Mouse (Mus musculus) layer of hippocampus, postnatal 25 days (tissue): ENCODE results near the gene Tex16. TPM values are rescaled to one million over a fixed set of nuclear protein-coding genes. Genes with fewer than 3 reads are reported as not detected.

ENCODE experiments used
- DNase-seq, 2 experiments: peaks; one replicate each; pipeline ENCODE4 v3.0.0; 2022; ENCODE audit warnings: mixed read lengths in 2 of 2, low spot score in 1 of 2; ENCODE audit errors: extremely low spot score in 1 of 2
- total RNA-seq, 2 experiments: library from RNA; stranded (reverse); gene quantifications; 2 replicates each; pipeline ENCODE4 v1.2.3; 2021

The Tex16 gene
- not detected for total RNA-seq

DNA sequence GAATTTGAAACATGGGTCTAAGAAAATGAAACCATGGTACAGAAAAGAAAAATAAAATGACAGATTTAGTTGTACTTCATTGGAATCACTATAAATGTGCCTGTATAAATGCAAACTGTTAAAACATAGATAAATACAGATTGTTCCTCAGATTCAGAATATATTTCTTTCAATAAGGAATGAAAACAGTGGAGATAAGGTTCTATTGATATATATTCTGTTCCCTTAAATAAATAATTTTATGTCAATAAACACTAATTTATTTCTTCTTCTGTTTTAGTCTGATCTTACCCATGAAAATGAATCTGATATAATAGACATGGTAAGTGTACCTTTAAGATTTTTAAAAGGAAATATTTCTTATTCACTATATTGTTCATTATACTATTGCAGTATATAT, at the start of gene Tex16:
TSS of gene Tex16 (plus strand) at position 301 of the 400 bp plus-strand sequence.
- no peak for DNase-seq

DNA sequence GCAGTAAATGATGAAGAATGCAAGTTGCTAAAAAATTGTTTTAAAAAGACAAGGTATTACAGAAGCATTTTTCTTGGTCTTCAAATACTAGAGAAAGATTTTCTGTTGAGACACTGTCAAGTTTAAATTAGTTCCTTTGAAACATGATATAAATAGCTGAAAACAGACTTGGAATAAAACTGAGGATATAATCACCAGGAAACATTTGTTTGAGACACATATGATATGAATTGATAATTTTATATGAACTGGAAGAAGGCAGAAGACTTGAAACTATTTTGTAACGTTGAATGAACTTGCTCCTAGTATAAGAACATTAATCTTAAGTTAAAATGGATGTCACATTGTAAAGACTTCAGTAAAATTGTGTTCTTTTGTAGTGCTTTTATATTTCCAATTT, 11.1 kb upstream of the Tex16 start:
- DNase-seq: no peak

Other genes with a start within 250 kb of the Tex16 start
- not detected for gene Gm45194, start 119.6 kb upstream of the Tex16 start, total RNA-seq
- gene 4933403O08Rik, start 228.0 kb downstream of the Tex16 start, total RNA-seq: not detected